Mouse (Mus musculus): ENCODE results near the gene Nfkbia.

GRCm38 (mm10) chr12:55497737-55498136 is 5.3 kb upstream of the Nfkbia start:
- TF ChIP-seq POLR2A (IDR thresholded peaks at IDR 0.05; ENCODE audit: low read depth, low read length) (no peak), CTCF (IDR thresholded peaks at IDR 0.05; ENCODE audit: extremely low read depth, insufficient read length, insufficient replicate concordance, low read depth, low read length) (no peak)
